Mouse (Mus musculus) liver, embryonic 18 days (tissue): Measurements from ENCODE around the gene Hmgn3. TPM values are rescaled to one million over a fixed set of nuclear protein-coding genes. Genes with fewer than 3 reads are reported as not detected.

ENCODE experiments used
- polyA plus RNA-seq: library from polyadenylated mRNA; depleted of rRNA; stranded (reverse); fragments of >200 nt; gene quantifications from 2 replicates; pipeline ENCODE4 v1.2.3, GENCODE M21; 2012; rRNA removed

The Hmgn3 gene
- polyA plus RNA-seq = 3.9 and 4.1 TPM in 2 replicates

DNA sequence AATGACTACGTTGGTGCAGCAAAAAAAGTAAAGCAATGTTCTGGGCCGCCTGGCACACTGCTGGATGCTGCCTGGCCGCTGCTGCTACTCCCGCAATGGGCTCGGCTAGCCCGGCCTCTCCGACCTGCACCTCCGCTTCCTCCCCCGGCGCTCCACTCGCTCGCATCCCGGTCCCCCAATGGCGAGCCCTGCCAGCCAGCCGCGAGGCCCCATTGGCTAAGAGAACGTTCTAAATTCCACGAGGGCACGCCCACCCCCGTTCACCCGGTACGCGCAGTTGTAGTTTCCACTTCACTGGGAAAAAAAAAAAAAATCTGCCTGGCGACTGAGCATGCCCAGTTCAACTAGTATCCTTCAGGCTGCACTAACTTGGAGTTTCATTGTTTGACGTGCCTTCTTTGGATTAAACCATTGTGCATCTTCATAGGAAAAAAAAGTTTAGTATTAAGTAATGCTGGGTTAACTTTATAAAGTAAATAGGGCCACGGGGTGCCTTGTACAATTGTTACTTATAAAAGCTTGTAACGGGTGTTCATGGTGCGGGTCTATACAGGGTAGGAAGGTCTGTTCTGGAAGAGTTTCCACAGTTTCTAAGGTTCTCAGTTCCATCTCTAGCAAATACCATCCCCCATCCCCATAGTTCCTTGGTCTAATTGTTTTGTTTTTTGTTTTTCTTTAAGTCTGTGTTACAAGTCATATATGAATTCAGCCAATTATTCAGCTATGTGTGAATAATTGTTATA lies at the start of gene Hmgn3:
TSS of gene Hmgn3 (minus strand) at position 240 of the 743 bp plus-strand sequence.

Other genes with a start within 250 kb of the Hmgn3 start
- 2.7 and 3.0 TPM in 2 replicates for gene Phip, start 171.2 kb downstream of the Hmgn3 start, polyA plus RNA-seq